In genomic region chrX:159708076-159708830, GRCm38 (mm10) we compare ENCODE assay signal across 8 mouse cellular contexts.
A peak's percentile ranks its signal among the peaks of the same experiment; 100 is the strongest.
DNase-seq lines count a peak whose midpoint lies in the region; ATAC-seq lines count a peak whose summit lies in the region.

No protein-coding gene starts in this region.

- no peaks in the 10 kb centered on the region for H3K27me3 ChIP-seq in heart, embryonic 14.5 days (ENCODE audit: control insufficient read depth, insufficient read depth, low read length)
- peaks cover 48% of the 10 kb centered on the region for H3K27me3 ChIP-seq in midbrain, embryonic 13.5 days

- H3K4me1 ChIP-seq in heart, embryonic 14.5 days (ENCODE audit: control insufficient read depth in 2 of 2, insufficient read depth in 2 of 2, low read length in 2 of 2): peaks cover 0 to 4% of the 10 kb centered on the region in 2 experiments; a peak in 1 of 4 replicates
- H3K4me1 ChIP-seq in midbrain, embryonic 13.5 days (replicated peaks): peaks cover 10% of the 10 kb centered on the region

- no peaks in the 10 kb centered on the region for H3K9me3 ChIP-seq in heart, embryonic 14.5 days (ENCODE audit: control insufficient read depth, low read length)
- no peaks in the 10 kb centered on the region for H3K9me3 ChIP-seq in midbrain, embryonic 13.5 days

- peak overlapping the region; percentile 56 to 61 for H3K27ac ChIP-seq in heart, embryonic 14.5 days (replicated peaks in 1 of 2; ENCODE audit: control insufficient read depth in 1 of 2, insufficient read depth in 1 of 2, low read depth in 2 of 2, low read length in 2 of 2)
- peak overlapping the region; percentile 47 for H3K27ac ChIP-seq in midbrain, embryonic 13.5 days

- 0 out of 2 replicates have a peak overlapping the region, but pooled peaks have one; percentile 21 for H3K4me2 ChIP-seq in heart, embryonic 14.5 days (ENCODE audit: low read length)
- H3K4me2 ChIP-seq in midbrain, embryonic 13.5 days (replicated peaks): no peak overlapping the region

- H3K4me3 ChIP-seq in heart, embryonic 14.5 days (ENCODE audit: control insufficient read depth in 1 of 2, insufficient read depth in 1 of 2, low read depth in 1 of 2, low read length in 2 of 2): no peak overlapping the region
- no peak overlapping the region for H3K4me3 ChIP-seq in midbrain, embryonic 13.5 days (replicated peaks)

- H3K36me3 ChIP-seq in heart, embryonic 14.5 days (ENCODE audit: control insufficient read depth, insufficient read depth, low read length): no peaks in the 10 kb centered on the region
- H3K36me3 ChIP-seq in midbrain, embryonic 13.5 days: no peaks in the 10 kb centered on the region

- WGBS in heart, embryonic 14.5 days: 40% methylated on average over 8 of the region's 8 CpGs
- WGBS in midbrain, embryonic 13.5 days: 28% methylated on average over 8 of the region's 8 CpGs

- no peak overlapping the region for H3K9ac ChIP-seq in heart, embryonic 14.5 days (ENCODE audit: low read length)
- H3K9ac ChIP-seq in midbrain, embryonic 13.5 days (replicated peaks): no peak overlapping the region

- DNase-seq in heart, adult 9 months (ENCODE audit: low spot score in 2 of 2): peak; percentile 4 to 16
- no peak for DNase-seq in heart, adult 8-10 months (ENCODE audit: low spot score)
- DNase-seq in CD8-positive naive resting alpha-beta T cell, adult 2 months (ENCODE audit: low read depth in 2 of 2, low spot score in 2 of 2): peak; percentile 31 to 45
- no peak for DNase-seq in left cerebral cortex, adult 8-10 months (ENCODE audit: low spot score in 2 of 2)
- no peak for DNase-seq in right cerebral cortex, postnatal 10 days (ENCODE audit: low spot score in 2 of 2)
- no peak for DNase-seq in adrenal gland, postnatal 10 days

- ATAC-seq in heart, embryonic 14.5 days (ENCODE audit: insufficient number of reproducible peaks, insufficient read depth, low FRiP score, low read depth): no peak
- ATAC-seq in midbrain, embryonic 13.5 days: peak; percentile 45; the same call in 1 of the 2 replicates

Comparison
In these comparisons a context has a peak if more than half of its experiments do, and no peak if none do; other contexts are left out.
1. DNase-seq: peak in heart, adult 9 months (2 of 2) and CD8-positive naive resting alpha-beta T cell, adult 2 months (2 of 2); none in heart, adult 8-10 months (single experiment), left cerebral cortex, adult 8-10 months (0 of 2), right cerebral cortex, postnatal 10 days (0 of 2) and adrenal gland, postnatal 10 days (single experiment).